Mouse (Mus musculus) bone marrow macrophage, adult 2 months (primary cell): ENCODE data around the gene Pomgnt1.

Source experiments
- CTCF ChIP-seq: IDR thresholded peaks from 2 replicates; pipeline ENCODE4 v1.5.1; 2012; ENCODE audit warnings: low read depth, mild to moderate bottlenecking, low read length, moderate library complexity
- POLR2A ChIP-seq: IDR thresholded peaks from 2 replicates; pipeline ENCODE4 v1.6.1; 2012; ENCODE audit warnings: mild to moderate bottlenecking, low read depth, low read length, borderline replicate concordance

GRCm38 (mm10) chr4:116160769-116161168 lies 37.1 kb downstream of the Pomgnt1 start:
- TF ChIP-seq CTCF = no peak
- TF ChIP-seq POLR2A = no peak
